Mouse (Mus musculus) frontal cortex, postnatal 10 days (tissue): ENCODE measurements around the gene Ccl26.

Experiments
- DNase-seq, 2 experiments: peaks; one replicate each; pipeline ENCODE4 v3.0.0; 2022; ENCODE audit warnings: low spot score in 2 of 2, mixed read lengths in 1 of 2

Ccl26 gene

GRCm38 (mm10) chr5:135537794-135538214 lies 25.6 kb downstream of the Ccl26 start:
- no peak for DNase-seq

GRCm38 (mm10) chr5:135537326-135537725 lies 26.0 kb downstream of the Ccl26 start:
- DNase-seq, result no peak

- no peak for DNase-seq
Measured at GRCm38 (mm10) chr5:135535867-135536266, 27.5 kb downstream of the Ccl26 start.

- no peak for DNase-seq
Measured at GRCm38 (mm10) chr5:135533431-135533830, 29.9 kb downstream of the Ccl26 start.

GRCm38 (mm10) chr5:135531306-135531845 lies 32.0 kb downstream of the Ccl26 start:
- no peak for DNase-seq

GRCm38 (mm10) chr5:135529964-135530363 lies 33.4 kb downstream of the Ccl26 start:
- no peak for DNase-seq

GRCm38 (mm10) chr5:135529310-135529709 lies 34.1 kb downstream of the Ccl26 start:
- no peak for DNase-seq

- no peak for DNase-seq
Measured at GRCm38 (mm10) chr5:135527986-135528385, 35.4 kb downstream of the Ccl26 start.

- DNase-seq, result no peak
Measured at GRCm38 (mm10) chr5:135524660-135525560, 38.5 kb downstream of the Ccl26 start.

GRCm38 (mm10) chr5:135524087-135524486 lies 39.3 kb downstream of the Ccl26 start:
- no peak for DNase-seq

GRCm38 (mm10) chr5:135522111-135522722 lies 41.2 kb downstream of the Ccl26 start:
- no peak for DNase-seq

- DNase-seq, result no peak
Measured at GRCm38 (mm10) chr5:135517348-135517883, 46.0 kb downstream of the Ccl26 start.

- no peak for DNase-seq
Measured at GRCm38 (mm10) chr5:135513131-135513530, 50.2 kb downstream of the Ccl26 start.

- DNase-seq, result no peak
Measured at GRCm38 (mm10) chr5:135511105-135511504, 52.3 kb downstream of the Ccl26 start.
